ENCODE assay signal across 10 mouse cellular contexts in the genomic region with DNA sequence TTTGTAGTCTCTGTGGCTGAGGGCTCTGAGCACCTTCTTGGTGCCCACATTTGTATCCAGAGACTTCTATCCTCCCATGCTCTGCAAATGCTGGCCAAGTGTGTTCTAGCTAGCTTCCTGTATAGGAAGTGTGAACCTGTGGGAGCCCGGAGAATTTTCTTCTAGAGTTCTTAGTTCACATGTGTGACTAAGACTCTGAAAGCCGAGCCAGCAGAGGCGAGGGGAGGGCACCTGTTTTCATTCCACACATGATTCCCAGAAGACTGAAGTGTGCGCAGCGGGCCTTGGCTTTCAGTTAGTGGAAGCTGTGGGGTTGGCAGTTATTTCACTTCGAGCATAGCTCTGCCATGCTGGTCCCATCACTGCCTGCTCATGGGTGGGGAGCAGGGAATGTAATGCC. TPM values are rescaled to one million over a fixed set of nuclear protein-coding genes. Genes with fewer than 3 reads are reported as not detected.
DNase-seq lines count a peak whose midpoint lies in the region; ATAC-seq lines count a peak whose summit lies in the region.
"Had no signal": no experiment of that assay in that cellular context is flagged by ENCODE, and none has a peak within 500 bp of the region (broad histone marks: within the 10 kb centered on the region; RNA-seq: fewer than 3 reads in every experiment).

No protein-coding gene starts in this region.

- peaks cover 18% of the 10 kb centered on the region for H3K4me1 ChIP-seq in heart, embryonic 15.5 days (replicated peaks)
- peaks cover 27% of the 10 kb centered on the region for H3K4me1 ChIP-seq in forebrain, embryonic 10.5 days

- no peak for ATAC-seq in heart, embryonic 15.5 days (replicated peaks; ENCODE audit: insufficient number of reproducible peaks, insufficient read depth, low FRiP score, low read depth)
- no peak for ATAC-seq in megakaryocyte progenitor cell, adult 5-6 weeks (replicated peaks; ENCODE audit: poor library complexity)

- 73% methylated on average over 6 of the region's 6 CpGs for WGBS in heart, embryonic 15.5 days
- WGBS in forebrain, embryonic 10.5 days: 86% methylated on average over 6 of the region's 6 CpGs

- intact Hi-C loops in heart, postnatal 10 days (cut with DNase I): loop anchor here (5.0 kb wide), 1 partner anchor 108 kb away; no protein-coding TSS in a partner anchor
- intact Hi-C loops in left cerebral cortex, postnatal 4 days (cut with DNase I): loop anchor here (5.0 to 10.0 kb wide), 2 partner anchors 89 to 108 kb away; no protein-coding TSS in a partner anchor

- no peaks in the 10 kb centered on the region for H3K36me3 ChIP-seq in heart, embryonic 15.5 days
- H3K36me3 ChIP-seq in forebrain, embryonic 10.5 days (replicated peaks): peaks cover 22% of the 10 kb centered on the region

- no peak for DNase-seq in heart, postnatal 10 days
- no peak for DNase-seq in forebrain, embryonic 10.5 days (ENCODE audit: extremely low spot score, low spot score)
- DNase-seq in left cerebral cortex, postnatal 4 days: peak; percentile 51
- peak; percentile 74 for DNase-seq in right cerebral cortex, adult 18-20 months
- no peak for DNase-seq in layer of hippocampus, postnatal 14 days (ENCODE audit: low spot score in 2 of 2)
- DNase-seq in layer of hippocampus, adult 8-10 months (ENCODE audit: low spot score in 2 of 2): no peak
- DNase-seq: adrenal gland, postnatal 25 days had no signal

- no peaks in the 10 kb centered on the region for H3K9me3 ChIP-seq in heart, embryonic 15.5 days (replicated peaks)
- no peaks in the 10 kb centered on the region for H3K9me3 ChIP-seq in forebrain, embryonic 10.5 days

- no peak overlapping the region for H3K9ac ChIP-seq in heart, embryonic 15.5 days

- no peak overlapping the region for H3K27ac ChIP-seq in heart, embryonic 15.5 days
- H3K27ac ChIP-seq in forebrain, embryonic 10.5 days: no peak overlapping the region

- H3K27me3 ChIP-seq in heart, embryonic 15.5 days: peaks cover 25% of the 10 kb centered on the region
- H3K27me3 ChIP-seq in forebrain, embryonic 10.5 days (ENCODE audit: poor library complexity, severe bottlenecking): peaks cover 26% of the 10 kb centered on the region

- peak overlapping the region; percentile 98; the same call in 1 of the 2 replicates for H3K4me2 ChIP-seq in heart, embryonic 15.5 days

- no peak overlapping the region for H3K4me3 ChIP-seq in heart, embryonic 15.5 days
- peak overlapping the region; percentile 77; the same call in 1 of the 2 replicates for H3K4me3 ChIP-seq in forebrain, embryonic 10.5 days

RNA-seq across cellular contexts. Expression of a gene that starts 1.9 kb away (rescaled TPM):
- 11.9 and 13.4 TPM in 2 replicates for polyA plus RNA-seq in heart, embryonic 15.5 days (2015; fragmentation: Nextera tagmentation; extraction: Ambion mirVana)
- 10 to 100 TPM; 11.9 to 13.0 TPM for total RNA-seq in heart, postnatal 10 days (2021)
- polyA plus RNA-seq in forebrain, embryonic 10.5 days (2016; fragmentation: Nextera tagmentation; extraction: Ambion mirVana): 40.3 and 47.6 TPM in 2 replicates
- total RNA-seq in left cerebral cortex, postnatal 4 days (2021): 100 to 1,000 TPM; 794 to 803 TPM
- total RNA-seq in layer of hippocampus, postnatal 14 days (2021): 100 to 1,000 TPM; 580 to 665 TPM
- 100 to 1,000 TPM; 509 to 592 (median 551) TPM for total RNA-seq in layer of hippocampus, adult 8-10 months (2022)
- total RNA-seq in megakaryocyte progenitor cell, adult 5-6 weeks (2015): not detected in 2 replicates
- not detected in 2 replicates for total RNA-seq in megakaryocyte progenitor cell, adult 5-6 weeks (2017)
- total RNA-seq: hematopoietic stem cell, adult 5-6 weeks had no signal

Comparison
In these comparisons a context has a peak if more than half of its experiments do, and no peak if none do; other contexts are left out.
1. DNase-seq: peak in left cerebral cortex, postnatal 4 days (single experiment) and right cerebral cortex, adult 18-20 months (single experiment); none in heart, postnatal 10 days (0 of 2), forebrain, embryonic 10.5 days (single experiment), layer of hippocampus, postnatal 14 days (0 of 2) and layer of hippocampus, adult 8-10 months (0 of 2).
2. RNA of a gene that starts 1.9 kb away (total RNA-seq): 794 to 803 TPM in left cerebral cortex, postnatal 4 days, 580 to 665 TPM in layer of hippocampus, postnatal 14 days and 509 to 592 TPM in layer of hippocampus, adult 8-10 months; 11.9 to 13.0 TPM in heart, postnatal 10 days and not detected in megakaryocyte progenitor cell, adult 5-6 weeks; every median in the first group is over 10 times any median in the second.